Mouse (Mus musculus) bone marrow macrophage, adult 2 months (primary cell): ENCODE data around the gene Slc34a1.

Experiments
- CTCF ChIP-seq: IDR thresholded peaks from 2 replicates; pipeline ENCODE4 v1.5.1; 2012; ENCODE audit warnings: low read depth, mild to moderate bottlenecking, low read length, moderate library complexity
- POLR2A ChIP-seq: IDR thresholded peaks from 2 replicates; pipeline ENCODE4 v1.6.1; 2012; ENCODE audit warnings: mild to moderate bottlenecking, low read depth, low read length, borderline replicate concordance

- TF ChIP-seq POLR2A = no peak
- TF ChIP-seq CTCF = no peak
Measured at GRCm38 (mm10) chr13:55361145-55361544, 36.8 kb upstream of the Slc34a1 start.
